Mouse (Mus musculus): ENCODE results near the gene Rbms2. TPM values are rescaled to one million over a fixed set of nuclear protein-coding genes. Genes with fewer than 3 reads are reported as not detected.
"Not testable (repeated sequence)": the region's sequence is repeated elsewhere in the genome, so short reads cannot be mapped to it uniquely, and the experiment has no call there.

Gene Rbms2
- total and polyA plus RNA-seq, 3 experiments, result 91.9 to 98.4 (median 94.7) TPM

- no peaks in the 10 kb centered on the region for H3K4me1 ChIP-seq (ENCODE audit: control insufficient read depth, insufficient read depth, low read length)
- H3K4me3 ChIP-seq, result no peak overlapping the region
- DNase-seq, result no peak
- intact Hi-C loops (cut with DNase I), result no loop called here
- H3K36me3 ChIP-seq (ENCODE audit: control insufficient read depth, insufficient read depth, low read length), result no peaks in the 10 kb centered on the region
- 91% methylated on average over 18 of the region's 18 CpGs for WGBS
- no peak for TF ChIP-seq CTCF (IDR thresholded peaks at IDR 0.05)
- TF ChIP-seq POLR2A (IDR thresholded peaks at IDR 0.05; ENCODE audit: insufficient read depth, low read depth, low read length), result no peak
- no peak overlapping the region for H3K27ac ChIP-seq
- no peak overlapping the region for H3K9ac ChIP-seq (ENCODE audit: low read depth, low read length)
- no peaks in the 10 kb centered on the region; the same call in 1 of the 2 replicates for H3K27me3 ChIP-seq (ENCODE audit: control insufficient read depth, insufficient read depth, low read length)
- no peaks in the 10 kb centered on the region for H3K79me2 ChIP-seq (replicated peaks; ENCODE audit: control insufficient read depth, insufficient read depth, low read length)
Observed at GRCm38 (mm10) chr10:128218387-128219117, 38.5 kb upstream of the Rbms2 start.

- no peak overlapping the region for H3K4me3 ChIP-seq
- no peak overlapping the region for H3K9ac ChIP-seq (ENCODE audit: low read depth, low read length)
- no peaks in the 10 kb centered on the region for H3K36me3 ChIP-seq (ENCODE audit: control insufficient read depth, insufficient read depth, low read length)
- 79% methylated on average over 5 of the region's 5 CpGs for WGBS
- no peaks in the 10 kb centered on the region; the same call in 1 of the 2 replicates for H3K27me3 ChIP-seq (ENCODE audit: control insufficient read depth, insufficient read depth, low read length)
- DNase-seq, result no peak
- no peak overlapping the region for H3K27ac ChIP-seq
- H3K79me2 ChIP-seq (replicated peaks; ENCODE audit: control insufficient read depth, insufficient read depth, low read length), result no peaks in the 10 kb centered on the region
- intact Hi-C loops (cut with DNase I), result no loop called here
- H3K4me1 ChIP-seq (ENCODE audit: control insufficient read depth, insufficient read depth, low read length), result peaks cover 3% of the 10 kb centered on the region
- TF ChIP-seq CTCF (IDR thresholded peaks at IDR 0.05), result no peak
- no peak for TF ChIP-seq EP300 (IDR thresholded peaks at IDR 0.05; ENCODE audit: insufficient read depth, low read depth, low read length)
- TF ChIP-seq POLR2A (IDR thresholded peaks at IDR 0.05; ENCODE audit: insufficient read depth, low read depth, low read length), result no peak
Observed at GRCm38 (mm10) chr10:128214981-128215380, 34.9 kb upstream of the Rbms2 start.

- H3K27ac ChIP-seq; H3K27me3 ChIP-seq (ENCODE audit: control insufficient read depth, insufficient read depth, low read length); H3K4me3 ChIP-seq; H3K4me1 ChIP-seq (ENCODE audit: control insufficient read depth, insufficient read depth, low read length); H3K79me2 ChIP-seq (replicated peaks; ENCODE audit: control insufficient read depth, insufficient read depth, low read length); H3K9ac ChIP-seq (ENCODE audit: low read depth, low read length); intact Hi-C loops (cut with DNase I); DNase-seq; H3K36me3 ChIP-seq (ENCODE audit: control insufficient read depth, insufficient read depth, low read length): not testable (repeated sequence)
- 90% methylated on average over 4 of the region's 4 CpGs for WGBS
Observed at GRCm38 (mm10) chr10:128214112-128214511, 34.0 kb upstream of the Rbms2 start.

- peak; percentile 54 to 61 for DNase-seq
- Histone ChIP-seq H3K4me1 (ENCODE audit: control insufficient read depth, insufficient read depth, low read length) (peaks cover 3% of the 10 kb centered on the region), H3K4me3 (peak overlapping the region; percentile 50), H3K9ac (ENCODE audit: low read depth, low read length) (peak overlapping the region; percentile 66), H3K79me2 (replicated peaks; ENCODE audit: control insufficient read depth, insufficient read depth, low read length) (no peaks in the 10 kb centered on the region), H3K36me3 (ENCODE audit: control insufficient read depth, insufficient read depth, low read length) (no peaks in the 10 kb centered on the region), H3K27ac (peak overlapping the region; percentile 2; the same call in 1 of the 2 replicates), H3K27me3 (ENCODE audit: control insufficient read depth, insufficient read depth, low read length) (no peaks in the 10 kb centered on the region; the same call in 1 of the 2 replicates)
- WGBS, result 1% methylated on average over 18 of the region's 18 CpGs
- TF ChIP-seq CTCF (IDR thresholded peaks at IDR 0.05) (peak; percentile 87), EP300 (IDR thresholded peaks at IDR 0.05; ENCODE audit: insufficient read depth, low read depth, low read length) (peak; percentile 29; the same call in 1 of the 2 replicates), POLR2A (IDR thresholded peaks at IDR 0.05; ENCODE audit: insufficient read depth, low read depth, low read length) (no peak)
- intact Hi-C loops (cut with DNase I), result loop anchor here (1.0 kb wide), 2 partner anchors 19 to 71 kb away; partner anchors contain the start of gene Timeless
Observed at GRCm38 (mm10) chr10:128212871-128213323, 32.8 kb upstream of the Rbms2 start.

GRCm38 (mm10) chr10:128212148-128212547, 32.1 kb upstream of the Rbms2 start:
- intact Hi-C loops (cut with DNase I), result no loop called here
- Histone ChIP-seq H3K27me3 (ENCODE audit: control insufficient read depth, insufficient read depth, low read length) (no peaks in the 10 kb centered on the region; the same call in 1 of the 2 replicates), H3K79me2 (replicated peaks; ENCODE audit: control insufficient read depth, insufficient read depth, low read length) (no peaks in the 10 kb centered on the region), H3K9ac (ENCODE audit: low read depth, low read length) (no peak overlapping the region), H3K4me1 (ENCODE audit: control insufficient read depth, insufficient read depth, low read length) (peaks cover 3% of the 10 kb centered on the region), H3K4me3 (peak overlapping the region; percentile 61), H3K36me3 (ENCODE audit: control insufficient read depth, insufficient read depth, low read length) (no peaks in the 10 kb centered on the region), H3K27ac (peak overlapping the region; percentile 69)
- DNase-seq, result no peak
- TF ChIP-seq POLR2A (IDR thresholded peaks at IDR 0.05; ENCODE audit: insufficient read depth, low read depth, low read length) (no peak), CTCF (IDR thresholded peaks at IDR 0.05) (no peak), EP300 (IDR thresholded peaks at IDR 0.05; ENCODE audit: insufficient read depth, low read depth, low read length) (no peak)
- 34% methylated on average over 6 of the region's 6 CpGs for WGBS

GRCm38 (mm10) chr10:128211390-128212108, 31.5 kb upstream of the Rbms2 start, which contains the start of gene Spryd4:
TSS of gene Spryd4 (minus strand) at chr10:128211807.
- Histone ChIP-seq H3K36me3 (ENCODE audit: control insufficient read depth, insufficient read depth, low read length) (no peaks in the 10 kb centered on the region), H3K27me3 (ENCODE audit: control insufficient read depth, insufficient read depth, low read length) (no peaks in the 10 kb centered on the region; the same call in 1 of the 2 replicates), H3K9ac (ENCODE audit: low read depth, low read length) (peak within 1 kb of the TSS; percentile 56), H3K4me3 (peak within 1 kb of the TSS; percentile 61), H3K27ac (peak within 1 kb of the TSS; percentile 69), H3K79me2 (replicated peaks; ENCODE audit: control insufficient read depth, insufficient read depth, low read length) (no peaks in the 10 kb centered on the region), H3K4me1 (ENCODE audit: control insufficient read depth, insufficient read depth, low read length) (peaks cover 3% of the 10 kb centered on the region)
- intact Hi-C loops (cut with DNase I), result loop anchor here (2.0 kb wide), 1 partner anchor 17 kb away; the partner anchor contains the start of gene Gls2
- WGBS, result under 1% methylated on average over 30 of the region's 30 CpGs
- peak; percentile 90 to 91 for DNase-seq
- 0 out of 2 replicates have a peak, but pooled peaks have one; percentile 30 for TF ChIP-seq EP300 (IDR thresholded peaks at IDR 0.05; ENCODE audit: insufficient read depth, low read depth, low read length)
- peak; percentile 88 for TF ChIP-seq POLR2A (IDR thresholded peaks at IDR 0.05; ENCODE audit: insufficient read depth, low read depth, low read length)
- peak; percentile 53 for TF ChIP-seq CTCF (IDR thresholded peaks at IDR 0.05)
